Mouse (Mus musculus) heart, postnatal 0 days (tissue): ENCODE data around the gene Ube2n. TPM values are rescaled to one million over a fixed set of nuclear protein-coding genes. Genes with fewer than 3 reads are reported as not detected.
A peak's percentile ranks its signal among the peaks of the same experiment; 100 is the strongest.

ENCODE experiments used
- ATAC-seq: fragments of 200-750 bp; cut with Nextera tagmentation; 2 replicates; pipeline ENCODE4 v1.8.0; 2017; ENCODE audit warnings: low read depth, moderate number of reproducible peaks, moderate library complexity; ENCODE audit not compliant: insufficient read depth
- DNase-seq: peaks from one replicate; pipeline ENCODE4 v3.0.0-alpha.2; 2016; ENCODE audit warnings: low spot score
- H3K27ac ChIP-seq: fragments of 300-500 bp; sonication (generic); 2 replicates; pipeline ENCODE4 v1.5.1; 2014; ENCODE audit warnings: low read depth, mild to moderate bottlenecking
- H3K27me3 ChIP-seq: fragments of 300-500 bp; sonication (generic); 2 replicates; pipeline ENCODE4 v1.6.1; 2014; ENCODE audit warnings: low read length, mixed read lengths; ENCODE audit not compliant: control insufficient read depth, insufficient read depth
- H3K36me3 ChIP-seq: fragments of 300-500 bp; sonication (generic); replicated peaks from 2 replicates; pipeline ENCODE4 v1.6.1; 2014; ENCODE audit warnings: low read length, mixed read lengths; ENCODE audit not compliant: control insufficient read depth, insufficient read depth
- H3K4me1 ChIP-seq: fragments of 300-500 bp; sonication (generic); 2 replicates; pipeline ENCODE4 v1.6.1; 2014; ENCODE audit warnings: antibody characterized with exemption; ENCODE audit not compliant: control insufficient read depth, insufficient read depth
- H3K4me2 ChIP-seq: fragments of 300-500 bp; sonication (generic); 2 replicates; pipeline ENCODE4 v1.6.1; 2014; ENCODE audit warnings: low read depth, mild to moderate bottlenecking, low read length, moderate library complexity
- H3K4me3 ChIP-seq: fragments of 300-500 bp; sonication (generic); 2 replicates; pipeline ENCODE4 v1.5.1; 2014; ENCODE audit warnings: low read depth, low read length
- H3K9ac ChIP-seq: fragments of 300-500 bp; sonication (generic); replicated peaks from 2 replicates; pipeline ENCODE4 v1.6.1; 2014; ENCODE audit warnings: low read depth, low read length, mixed read lengths
- H3K9me3 ChIP-seq: fragments of 300-500 bp; sonication (generic); replicated peaks from 2 replicates; pipeline ENCODE4 v1.6.1; 2016; ENCODE audit warnings: low read length; ENCODE audit not compliant: control insufficient read depth
- CTCF ChIP-seq: IDR thresholded peaks from 2 replicates; pipeline ENCODE4 v1.5.1; 2016; ENCODE audit warnings: antibody characterized with exemption, control low read depth, low read depth
- EP300 ChIP-seq: IDR thresholded peaks from 2 replicates; pipeline ENCODE4 v1.6.1; 2016; ENCODE audit warnings: antibody characterized with exemption, low read depth
- WGBS: fragments of 180-500 bp; shearing (Covaris S2); extraction: QIAGEN DNeasy Blood & Tissue Kit; methylation state at CpG from one replicate; pipeline ENCODE4 v1.1.7; 2014; 5-methylcytosine and 5-hydroxymethylcytosine counted together
- polyA plus RNA-seq: library from polyadenylated mRNA; unstranded; fragments of >200 nt; fragmentation: Nextera tagmentation; extraction: Ambion mirVana; gene quantifications from 2 replicates; pipeline ENCODE4 v1.2.1, GENCODE M21; 2015
- total RNA-seq: library from RNA; depleted of rRNA; stranded (reverse); fragments of >200 nt; gene quantifications from 2 replicates; pipeline ENCODE4 v1.2.3, GENCODE M21; 2014; ENCODE audit warnings: low replicate concordance

Ube2n gene
- total and polyA plus RNA-seq, 2 experiments from 2014 or later = 190 to 242 TPM

- 57% methylated on average over 3 of the region's 3 CpGs for WGBS
- H3K27ac ChIP-seq = no peak overlapping the region
- peaks cover 5% of the 10 kb centered on the region; the same call in 1 of the 2 replicates for H3K4me1 ChIP-seq
- no peak overlapping the region for H3K4me3 ChIP-seq
- no peaks in the 10 kb centered on the region for H3K27me3 ChIP-seq
- H3K36me3 ChIP-seq = no peaks in the 10 kb centered on the region
- no peak for TF ChIP-seq EP300
- H3K9me3 ChIP-seq = peaks cover 4% of the 10 kb centered on the region; the same call in 1 of the 2 replicates
- no peak overlapping the region for H3K9ac ChIP-seq
- DNase-seq = no peak
- ATAC-seq = no peak
- H3K4me2 ChIP-seq = no peak overlapping the region
These were observed 5.7 kb upstream of the Ube2n start for GRCm38 (mm10) chr10:95509263-95509662.

GRCm38 (mm10) chr10:95512635-95513034 is 2.3 kb upstream of the Ube2n start:
- ATAC-seq = no peak
- WGBS = 83% methylated on average over 8 of the region's 8 CpGs
- H3K27me3 ChIP-seq = no peaks in the 10 kb centered on the region

GRCm38 (mm10) chr10:95513768-95514556 is 983 bp upstream of the Ube2n start:
- no peak for ATAC-seq
- WGBS = 37% methylated on average over 15 of the region's 15 CpGs
- no peaks in the 10 kb centered on the region for H3K27me3 ChIP-seq

More at GRCm38 (mm10) chr10:95512635-95513034, 2.3 kb upstream of the Ube2n start:
- peaks cover 4% of the 10 kb centered on the region; the same call in 1 of the 2 replicates for H3K9me3 ChIP-seq
- TF ChIP-seq EP300 = no peak
- TF ChIP-seq CTCF = no peak
- H3K4me1 ChIP-seq = peaks cover 13% of the 10 kb centered on the region; the same call in 1 of the 2 replicates
- H3K4me3 ChIP-seq = no peak overlapping the region
- H3K36me3 ChIP-seq = no peaks in the 10 kb centered on the region
- no peak for DNase-seq
- no peak overlapping the region for H3K27ac ChIP-seq
- no peak overlapping the region for H3K9ac ChIP-seq
- H3K4me2 ChIP-seq = no peak overlapping the region

GRCm38 (mm10) chr10:95515293-95515931 is 467 bp downstream of the Ube2n start:
- no peaks in the 10 kb centered on the region for H3K27me3 ChIP-seq
- H3K9me3 ChIP-seq = peaks cover 3% of the 10 kb centered on the region; the same call in 1 of the 2 replicates
- no peak for DNase-seq
- peaks cover 19% of the 10 kb centered on the region; the same call in 1 of the 2 replicates for H3K4me1 ChIP-seq
- TF ChIP-seq EP300 (no peak), CTCF (no peak)
- H3K9ac ChIP-seq = peak overlapping the region; percentile 95
- H3K27ac ChIP-seq = peak overlapping the region; percentile 95
- ATAC-seq = peak; percentile 50
- H3K4me2 ChIP-seq = peak overlapping the region; percentile 74
- peak overlapping the region; percentile 90 for H3K4me3 ChIP-seq
- WGBS = under 1% methylated on average over 65 of the region's 80 CpGs
- no peaks in the 10 kb centered on the region for H3K36me3 ChIP-seq

More at GRCm38 (mm10) chr10:95513768-95514556, 983 bp upstream of the Ube2n start:
- no peak for TF ChIP-seq CTCF
- TF ChIP-seq EP300 = no peak
- H3K4me3 ChIP-seq = peak overlapping the region; percentile 90
- H3K36me3 ChIP-seq = no peaks in the 10 kb centered on the region
- peak overlapping the region; percentile 51 for H3K9ac ChIP-seq
- peaks cover 14% of the 10 kb centered on the region; the same call in 1 of the 2 replicates for H3K4me1 ChIP-seq
- no peak for DNase-seq
- peak overlapping the region; percentile 66 for H3K4me2 ChIP-seq
- H3K27ac ChIP-seq = peak overlapping the region; percentile 95
- peaks cover 4% of the 10 kb centered on the region; the same call in 1 of the 2 replicates for H3K9me3 ChIP-seq

- H3K9ac ChIP-seq = no peak overlapping the region
- TF ChIP-seq CTCF (no peak), EP300 (no peak)
These were observed 2.7 kb downstream of the Ube2n start for GRCm38 (mm10) chr10:95517656-95518055.

More at GRCm38 (mm10) chr10:95517656-95518055, 2.7 kb downstream of the Ube2n start:
- Histone ChIP-seq H3K4me1 (peaks cover 19% of the 10 kb centered on the region; the same call in 1 of the 2 replicates), H3K4me2 (no peak overlapping the region), H3K36me3 (no peaks in the 10 kb centered on the region), H3K9me3 (no peaks in the 10 kb centered on the region), H3K27me3 (no peaks in the 10 kb centered on the region), H3K4me3 (no peak overlapping the region), H3K27ac (no peak overlapping the region)
- ATAC-seq = no peak
- WGBS = 92% methylated on average over 6 of the region's 6 CpGs
- no peak for DNase-seq
